Mouse (Mus musculus): Measurements from ENCODE around the gene Iqschfp. TPM values are rescaled to one million over a fixed set of nuclear protein-coding genes. Genes with fewer than 3 reads are reported as not detected.

Iqschfp gene
- polyA plus RNA-seq, 2 experiments: 0.33 TPM; not detected in 1

- Histone ChIP-seq H3K4me3 (replicated peaks; ENCODE audit: low read length) (no peak overlapping the region), H3K9ac (ENCODE audit: low read depth, low read length, severe bottlenecking) (no peak overlapping the region), H3K4me2 (replicated peaks; ENCODE audit: low read depth, low read length, severe bottlenecking) (no peak overlapping the region), H3K36me3 (ENCODE audit: control insufficient read depth, insufficient read depth, low read length) (no peaks in the 10 kb centered on the region), H3K4me1 (ENCODE audit: control insufficient read depth, insufficient read depth, low read length) (peaks cover 7% of the 10 kb centered on the region; the same call in 1 of the 2 replicates), H3K9me3 (ENCODE audit: control insufficient read depth, low read length) (peaks cover 6% of the 10 kb centered on the region), H3K27me3 (ENCODE audit: control insufficient read depth, insufficient read depth, low read length) (no peaks in the 10 kb centered on the region), H3K27ac (replicated peaks; ENCODE audit: low read depth, low read length) (no peak overlapping the region)
- WGBS: 89% methylated on average over 7 of the region's 7 CpGs
- ATAC-seq (ENCODE audit: low FRiP score, low read depth): no peak
- no peak for TF ChIP-seq POLR2A (IDR thresholded peaks at IDR 0.05; ENCODE audit: borderline replicate concordance, extremely low read depth, insufficient read depth, insufficient read length)
- no peak for DNase-seq (ENCODE audit: low spot score)
Measured at GRCm38 (mm10) chr3:68352961-68353360, 460.9 kb downstream of the Iqschfp start.

GRCm38 (mm10) chr3:68353492-68353891, 461.5 kb downstream of the Iqschfp start:
- no peak overlapping the region for H3K4me3 ChIP-seq (replicated peaks; ENCODE audit: low read length)
- 35% methylated on average over 3 of the region's 3 CpGs for WGBS
- TF ChIP-seq POLR2A (IDR thresholded peaks at IDR 0.05; ENCODE audit: borderline replicate concordance, extremely low read depth, insufficient read depth, insufficient read length): no peak
- no peaks in the 10 kb centered on the region for H3K27me3 ChIP-seq (ENCODE audit: control insufficient read depth, insufficient read depth, low read length)
- no peak; the same call in 1 of the 2 replicates for ATAC-seq (ENCODE audit: low FRiP score, low read depth)
- DNase-seq (ENCODE audit: low spot score): no peak
- peaks cover 7% of the 10 kb centered on the region; the same call in 1 of the 2 replicates for H3K4me1 ChIP-seq (ENCODE audit: control insufficient read depth, insufficient read depth, low read length)
- no peak overlapping the region for H3K4me2 ChIP-seq (replicated peaks; ENCODE audit: low read depth, low read length, severe bottlenecking)
- H3K9me3 ChIP-seq (ENCODE audit: control insufficient read depth, low read length): peaks cover 6% of the 10 kb centered on the region
- no peak overlapping the region for H3K27ac ChIP-seq (replicated peaks; ENCODE audit: low read depth, low read length)
- H3K9ac ChIP-seq (ENCODE audit: low read depth, low read length, severe bottlenecking): no peak overlapping the region
- H3K36me3 ChIP-seq (ENCODE audit: control insufficient read depth, insufficient read depth, low read length): no peaks in the 10 kb centered on the region

- no peak overlapping the region for H3K27ac ChIP-seq (replicated peaks; ENCODE audit: low read depth, low read length)
- peaks cover under 1% of the 10 kb centered on the region; the same call in 1 of the 2 replicates for H3K4me1 ChIP-seq (ENCODE audit: control insufficient read depth, insufficient read depth, low read length)
- no peak overlapping the region for H3K4me3 ChIP-seq (replicated peaks; ENCODE audit: low read length)
- no peak for ATAC-seq (ENCODE audit: low FRiP score, low read depth)
- no peak overlapping the region for H3K4me2 ChIP-seq (replicated peaks; ENCODE audit: low read depth, low read length, severe bottlenecking)
- no peak for TF ChIP-seq POLR2A (IDR thresholded peaks at IDR 0.05; ENCODE audit: borderline replicate concordance, extremely low read depth, insufficient read depth, insufficient read length)
- no peaks in the 10 kb centered on the region for H3K27me3 ChIP-seq (ENCODE audit: control insufficient read depth, insufficient read depth, low read length)
- peaks cover 6% of the 10 kb centered on the region for H3K9me3 ChIP-seq (ENCODE audit: control insufficient read depth, low read length)
- no peak for DNase-seq (ENCODE audit: low spot score)
- WGBS: 70% methylated on average over 2 of the region's 2 CpGs
- no peak overlapping the region for H3K9ac ChIP-seq (ENCODE audit: low read depth, low read length, severe bottlenecking)
- H3K36me3 ChIP-seq (ENCODE audit: control insufficient read depth, insufficient read depth, low read length): no peaks in the 10 kb centered on the region
Measured at GRCm38 (mm10) chr3:68356516-68356915, 464.5 kb downstream of the Iqschfp start.

GRCm38 (mm10) chr3:68368029-68368428, 476.0 kb downstream of the Iqschfp start:
- Histone ChIP-seq H3K4me1 (ENCODE audit: control insufficient read depth, insufficient read depth, low read length) (no peaks in the 10 kb centered on the region), H3K4me2 (replicated peaks; ENCODE audit: low read depth, low read length, severe bottlenecking) (no peak overlapping the region), H3K27ac (replicated peaks; ENCODE audit: low read depth, low read length) (no peak overlapping the region), H3K9me3 (ENCODE audit: control insufficient read depth, low read length) (no peaks in the 10 kb centered on the region), H3K27me3 (ENCODE audit: control insufficient read depth, insufficient read depth, low read length) (no peaks in the 10 kb centered on the region), H3K4me3 (replicated peaks; ENCODE audit: low read length) (no peak overlapping the region), H3K9ac (ENCODE audit: low read depth, low read length, severe bottlenecking) (no peak overlapping the region), H3K36me3 (ENCODE audit: control insufficient read depth, insufficient read depth, low read length) (no peaks in the 10 kb centered on the region)
- DNase-seq (ENCODE audit: low spot score) (no peak), ATAC-seq (ENCODE audit: low FRiP score, low read depth) (no peak)
- TF ChIP-seq POLR2A (IDR thresholded peaks at IDR 0.05; ENCODE audit: borderline replicate concordance, extremely low read depth, insufficient read depth, insufficient read length): no peak

GRCm38 (mm10) chr3:68372925-68373324, 480.9 kb downstream of the Iqschfp start:
- Histone ChIP-seq H3K4me2 (replicated peaks; ENCODE audit: low read depth, low read length, severe bottlenecking) (no peak overlapping the region), H3K27me3 (ENCODE audit: control insufficient read depth, insufficient read depth, low read length) (no peaks in the 10 kb centered on the region), H3K9ac (ENCODE audit: low read depth, low read length, severe bottlenecking) (no peak overlapping the region), H3K9me3 (ENCODE audit: control insufficient read depth, low read length) (no peaks in the 10 kb centered on the region), H3K4me1 (ENCODE audit: control insufficient read depth, insufficient read depth, low read length) (no peaks in the 10 kb centered on the region), H3K27ac (replicated peaks; ENCODE audit: low read depth, low read length) (no peak overlapping the region), H3K4me3 (replicated peaks; ENCODE audit: low read length) (no peak overlapping the region), H3K36me3 (ENCODE audit: control insufficient read depth, insufficient read depth, low read length) (no peaks in the 10 kb centered on the region)
- TF ChIP-seq POLR2A (IDR thresholded peaks at IDR 0.05; ENCODE audit: borderline replicate concordance, extremely low read depth, insufficient read depth, insufficient read length): no peak
- DNase-seq (ENCODE audit: low spot score) (no peak), ATAC-seq (ENCODE audit: low FRiP score, low read depth) (no peak)
- no CpG with 5 or more reads among the region's 1 CpGs for WGBS

GRCm38 (mm10) chr3:68375100-68375508, 483.1 kb downstream of the Iqschfp start:
- 50% methylated on average over 10 of the region's 10 CpGs for WGBS
- no peak for TF ChIP-seq POLR2A (IDR thresholded peaks at IDR 0.05; ENCODE audit: borderline replicate concordance, extremely low read depth, insufficient read depth, insufficient read length)
- no peaks in the 10 kb centered on the region for H3K9me3 ChIP-seq (ENCODE audit: control insufficient read depth, low read length)
- H3K27me3 ChIP-seq (ENCODE audit: control insufficient read depth, insufficient read depth, low read length): no peaks in the 10 kb centered on the region
- no peaks in the 10 kb centered on the region for H3K4me1 ChIP-seq (ENCODE audit: control insufficient read depth, insufficient read depth, low read length)
- no peak overlapping the region for H3K4me2 ChIP-seq (replicated peaks; ENCODE audit: low read depth, low read length, severe bottlenecking)
- no peak overlapping the region for H3K27ac ChIP-seq (replicated peaks; ENCODE audit: low read depth, low read length)
- no peak overlapping the region for H3K9ac ChIP-seq (ENCODE audit: low read depth, low read length, severe bottlenecking)
- H3K36me3 ChIP-seq (ENCODE audit: control insufficient read depth, insufficient read depth, low read length): no peaks in the 10 kb centered on the region
- no peak overlapping the region for H3K4me3 ChIP-seq (replicated peaks; ENCODE audit: low read length)
- DNase-seq (ENCODE audit: low spot score) (no peak), ATAC-seq (ENCODE audit: low FRiP score, low read depth) (no peak)

All from limb, embryonic 14.5 days (tissue).